Mouse (Mus musculus) hindbrain, postnatal 0 days (tissue): ENCODE data around the gene Tmem247. TPM values are rescaled to one million over a fixed set of nuclear protein-coding genes. Genes with fewer than 3 reads are reported as not detected.
A peak's percentile ranks its signal among the peaks of the same experiment; 100 is the strongest.

Experiments
- ATAC-seq: fragments of 200-750 bp; cut with Nextera tagmentation; 2 replicates; pipeline ENCODE4 v1.8.0; 2017; ENCODE audit warnings: mild to moderate bottlenecking, moderate TSS enrichment, moderate library complexity
- DNase-seq: peaks from one replicate; pipeline ENCODE4 v3.0.0-alpha.2; 2015; ENCODE audit warnings: low spot score
- H3K27ac ChIP-seq: fragments of 300-500 bp; sonication (generic); 2 replicates; pipeline ENCODE4 v1.5.1; 2014; ENCODE audit warnings: mild to moderate bottlenecking
- H3K27me3 ChIP-seq: fragments of 300-500 bp; sonication (generic); 2 replicates; pipeline ENCODE4 v1.6.1; 2014; ENCODE audit warnings: low read length, mixed read lengths; ENCODE audit not compliant: insufficient read depth
- H3K36me3 ChIP-seq: fragments of 300-500 bp; sonication (generic); 2 replicates; pipeline ENCODE4 v1.6.1; 2014; ENCODE audit warnings: low read length, mixed read lengths; ENCODE audit not compliant: insufficient read depth
- H3K4me1 ChIP-seq: fragments of 300-500 bp; sonication (generic); 2 replicates; pipeline ENCODE4 v1.6.1; 2014; ENCODE audit warnings: antibody characterized with exemption, low read length, mixed read lengths; ENCODE audit not compliant: insufficient read depth
- H3K4me2 ChIP-seq: fragments of 300-500 bp; sonication (generic); 2 replicates; pipeline ENCODE4 v1.6.1; 2014; ENCODE audit warnings: low read depth, mild to moderate bottlenecking, low read length, moderate library complexity, mixed read lengths
- H3K4me3 ChIP-seq: fragments of 300-500 bp; sonication (generic); 2 replicates; pipeline ENCODE4 v1.5.1; 2014; ENCODE audit warnings: low read length
- H3K9ac ChIP-seq: fragments of 300-500 bp; sonication (generic); replicated peaks from 2 replicates; pipeline ENCODE4 v1.6.1; 2014; ENCODE audit warnings: mild to moderate bottlenecking, low read length, moderate library complexity, mixed read lengths
- H3K9me3 ChIP-seq: fragments of 300-500 bp; sonication (generic); 2 replicates; pipeline ENCODE4 v1.6.1; 2016; ENCODE audit warnings: low read length, mixed read lengths
- CTCF ChIP-seq: IDR thresholded peaks from 2 replicates; pipeline ENCODE4 v1.5.1; 2016; ENCODE audit warnings: antibody characterized with exemption, control low read depth, low read depth
- WGBS: fragments of 180-500 bp; shearing (Covaris S2); extraction: QIAGEN DNeasy Blood & Tissue Kit; methylation state at CpG from one replicate; pipeline ENCODE4 v1.1.7; 2014; 5-methylcytosine and 5-hydroxymethylcytosine counted together
- polyA plus RNA-seq: library from polyadenylated mRNA; unstranded; fragments of >200 nt; fragmentation: Nextera tagmentation; extraction: Ambion mirVana; gene quantifications from 2 replicates; pipeline ENCODE4 v1.2.1, GENCODE M21; 2015
- total RNA-seq: library from RNA; depleted of rRNA; stranded (reverse); fragments of >200 nt; gene quantifications from 2 replicates; pipeline ENCODE4 v1.2.3, GENCODE M21; 2014

The Tmem247 gene
- total and polyA plus RNA-seq, 2 experiments from 2014 or later = not detected

GRCm38 (mm10) chr17:86966040-86966439 is 48.9 kb downstream of the Tmem247 start:
- no peak overlapping the region for H3K27ac ChIP-seq
- peak overlapping the region; percentile 87 for H3K4me2 ChIP-seq
- ATAC-seq (no peak), DNase-seq (no peak)
- no peaks in the 10 kb centered on the region for H3K27me3 ChIP-seq
- H3K4me1 ChIP-seq = peaks cover 28% of the 10 kb centered on the region
- H3K9ac ChIP-seq = no peak overlapping the region
- no peak for TF ChIP-seq CTCF
- H3K36me3 ChIP-seq = no peaks in the 10 kb centered on the region; the same call in 1 of the 2 replicates
- no peak overlapping the region for H3K4me3 ChIP-seq
- 76% methylated on average over 10 of the region's 10 CpGs for WGBS
- no peaks in the 10 kb centered on the region for H3K9me3 ChIP-seq

GRCm38 (mm10) chr17:86967048-86967447 is 49.9 kb downstream of the Tmem247 start:
- no peak overlapping the region for H3K9ac ChIP-seq
- H3K27ac ChIP-seq = no peak overlapping the region
- no peak overlapping the region for H3K4me3 ChIP-seq
- DNase-seq (no peak), ATAC-seq (no peak)
- peaks cover 21% of the 10 kb centered on the region for H3K4me1 ChIP-seq
- H3K27me3 ChIP-seq = no peaks in the 10 kb centered on the region
- H3K36me3 ChIP-seq = no peaks in the 10 kb centered on the region; the same call in 1 of the 2 replicates
- no peaks in the 10 kb centered on the region for H3K9me3 ChIP-seq
- TF ChIP-seq CTCF = no peak
- WGBS = 86% methylated on average over 12 of the region's 12 CpGs
- no peak overlapping the region for H3K4me2 ChIP-seq

- Histone ChIP-seq H3K4me3 (no peak overlapping the region), H3K4me2 (no peak overlapping the region), H3K9me3 (no peaks in the 10 kb centered on the region), H3K36me3 (no peaks in the 10 kb centered on the region; the same call in 1 of the 2 replicates), H3K27me3 (no peaks in the 10 kb centered on the region), H3K27ac (peak overlapping the region; percentile 17; the same call in 1 of the 2 replicates), H3K9ac (no peak overlapping the region), H3K4me1 (peaks cover 20% of the 10 kb centered on the region)
- ATAC-seq (no peak), DNase-seq (peak; percentile 80)
- no peak for TF ChIP-seq CTCF
- 64% methylated on average over 10 of the region's 10 CpGs for WGBS
These were observed 50.7 kb downstream of the Tmem247 start for GRCm38 (mm10) chr17:86967536-86968525.

- peaks cover 20% of the 10 kb centered on the region for H3K4me1 ChIP-seq
- no peak for ATAC-seq
These were observed 51.4 kb downstream of the Tmem247 start for GRCm38 (mm10) chr17:86968581-86968980.

GRCm38 (mm10) chr17:86969582-86969981 is 52.4 kb downstream of the Tmem247 start:
- H3K4me3 ChIP-seq = no peak overlapping the region
- H3K27ac ChIP-seq = no peak overlapping the region
- ATAC-seq (no peak), DNase-seq (no peak)
- H3K27me3 ChIP-seq = no peaks in the 10 kb centered on the region
- H3K36me3 ChIP-seq = no peaks in the 10 kb centered on the region; the same call in 1 of the 2 replicates
- H3K9me3 ChIP-seq = no peaks in the 10 kb centered on the region
- peaks cover 13% of the 10 kb centered on the region for H3K4me1 ChIP-seq
- 31% methylated on average over 5 of the region's 5 CpGs for WGBS
- no peak overlapping the region for H3K9ac ChIP-seq
- TF ChIP-seq CTCF = 0 out of 2 replicates have a peak, but pooled peaks have one; percentile 9
- no peak overlapping the region for H3K4me2 ChIP-seq

More at GRCm38 (mm10) chr17:86968581-86968980, 51.4 kb downstream of the Tmem247 start:
- WGBS = 92% methylated on average over 5 of the region's 5 CpGs
- Histone ChIP-seq H3K4me2 (no peak overlapping the region), H3K27ac (no peak overlapping the region), H3K4me3 (no peak overlapping the region), H3K36me3 (no peaks in the 10 kb centered on the region; the same call in 1 of the 2 replicates), H3K9me3 (no peaks in the 10 kb centered on the region), H3K9ac (no peak overlapping the region), H3K27me3 (no peaks in the 10 kb centered on the region)
- DNase-seq = no peak
- TF ChIP-seq CTCF = no peak

- WGBS = 90% methylated on average over 15 of the region's 15 CpGs
- no peak overlapping the region for H3K4me3 ChIP-seq
- peaks cover 9% of the 10 kb centered on the region; the same call in 1 of the 2 replicates for H3K4me1 ChIP-seq
- DNase-seq (no peak), ATAC-seq (no peak)
- peak overlapping the region; percentile 49; the same call in 1 of the 2 replicates for H3K27ac ChIP-seq
- H3K4me2 ChIP-seq = no peak overlapping the region
- no peak overlapping the region for H3K9ac ChIP-seq
- H3K36me3 ChIP-seq = no peaks in the 10 kb centered on the region; the same call in 1 of the 2 replicates
- TF ChIP-seq CTCF = no peak
- no peaks in the 10 kb centered on the region for H3K27me3 ChIP-seq
- no peaks in the 10 kb centered on the region for H3K9me3 ChIP-seq
These were observed 53.0 kb downstream of the Tmem247 start for GRCm38 (mm10) chr17:86970026-86970750.
